24 mouse cellular contexts compared by ENCODE assay signal in genomic region chr11:73052795-73053194, GRCm38 (mm10). TPM values are rescaled to one million over a fixed set of nuclear protein-coding genes. Genes with fewer than 3 reads are reported as not detected.
A peak's percentile ranks its signal among the peaks of the same experiment; 100 is the strongest.
DNase-seq lines count a peak whose midpoint lies in the region; ATAC-seq and TF ChIP-seq lines count a peak whose summit lies in the region.
"Had no signal": no experiment of that assay in that cellular context is flagged by ENCODE, and none has a peak within 500 bp of the region (broad histone marks: within the 10 kb centered on the region; RNA-seq: fewer than 3 reads in every experiment).

No protein-coding gene starts in this region.

- peaks cover 18% of the 10 kb centered on the region for H3K79me2 ChIP-seq in MEL (ENCODE audit: control insufficient read depth, insufficient read depth, low read length, poor library complexity)

- DNase-seq in heart, postnatal 14 days: no peak
- DNase-seq in G1E (ENCODE audit: low spot score) (no peak), MEL (ENCODE audit: low read depth, low spot score) (peak; percentile 87)
- no peak for DNase-seq in left cerebral cortex, adult 2 months (ENCODE audit: extremely low spot score in 1 of 2, low spot score in 2 of 2)
- DNase-seq in left cerebral cortex, postnatal 36 days (ENCODE audit: low spot score in 2 of 2): no peak
- DNase-seq: adrenal gland, adult 2 months; adrenal gland, postnatal 14 days; cerebellum, adult 11-12 months; cerebellum, adult 8-10 months; cerebellum, postnatal 10 days; gastrocnemius, postnatal 10 days; gastrocnemius, postnatal 36 days; heart, adult 2 months; heart, postnatal 36 days; kidney, adult 11 months had no signal

- intact Hi-C loops in heart, postnatal 14 days (cut with DNase I): no loop called here
- intact Hi-C loops in left cerebral cortex, adult 2 months (cut with DNase I): no loop called here
- intact Hi-C loops in left cerebral cortex, postnatal 36 days (cut with DNase I): no loop called here

- no peak overlapping the region for H3K4me3 ChIP-seq in heart, embryonic 14.5 days (ENCODE audit: control insufficient read depth in 1 of 2, insufficient read depth in 1 of 2, low read depth in 1 of 2, low read length in 2 of 2)
- H3K4me3 ChIP-seq in G1E (ENCODE audit: low read depth, low read length) (no peak overlapping the region), MEL (ENCODE audit: control insufficient read depth in 1 of 2, insufficient read depth in 1 of 2, low read depth in 2 of 2, low read length in 2 of 2) (no peak overlapping the region)
- H3K4me3 ChIP-seq in left cerebral cortex, adult 2 months: no peak overlapping the region
- H3K4me3 ChIP-seq: forebrain, embryonic 10.5 days; forebrain, embryonic 13.5 days; heart, adult 2 months; hindbrain, embryonic 10.5 days; hindbrain, embryonic 13.5 days; intestine, embryonic 15.5 days had no signal

- TF ChIP-seq RAD21 in MEL (IDR thresholded peaks at IDR 0.05; ENCODE audit: low read depth, low read length): no peak

- no peak for TF ChIP-seq POLR2A in MEL (IDR thresholded peaks at IDR 0.05; ENCODE audit: control insufficient read depth in 1 of 2, insufficient read depth in 1 of 2, low read depth in 1 of 2, low read length in 2 of 2, poor library complexity in 1 of 2)

- H3K27ac ChIP-seq in heart, embryonic 14.5 days (replicated peaks in 1 of 2; ENCODE audit: control insufficient read depth in 1 of 2, insufficient read depth in 1 of 2, low read depth in 2 of 2, low read length in 2 of 2): 0 out of 4 replicates have a peak overlapping the region, but pooled peaks of 1 of the 2 experiments have one; percentile 2
- H3K27ac ChIP-seq in MEL (ENCODE audit: control insufficient read depth, low read depth, low read length): peak overlapping the region; percentile 65
- H3K27ac ChIP-seq in left cerebral cortex, adult 2 months: no peak overlapping the region
- H3K27ac ChIP-seq: forebrain, embryonic 10.5 days; forebrain, embryonic 13.5 days; heart, adult 2 months; hindbrain, embryonic 10.5 days; hindbrain, embryonic 13.5 days; intestine, embryonic 15.5 days had no signal

- TF ChIP-seq CTCF in G1E (IDR thresholded peaks at IDR 0.05; ENCODE audit: low read depth, low read length): no peak
- no peak for TF ChIP-seq CTCF in MEL (IDR thresholded peaks at IDR 0.05 in 2 of 3, conservative IDR thresholded peaks at IDR 0.05 in 1 of 3; ENCODE audit: control insufficient read depth in 1 of 3, insufficient read depth in 1 of 3, low read depth in 2 of 3, low read length in 3 of 3, poor library complexity in 1 of 3, severe bottlenecking in 1 of 3)
- no peak for TF ChIP-seq CTCF in left cerebral cortex, adult 2 months (IDR thresholded peaks at IDR 0.05)

- no peaks in the 10 kb centered on the region for H3K27me3 ChIP-seq in heart, embryonic 14.5 days (ENCODE audit: control insufficient read depth, insufficient read depth, low read length)
- H3K27me3 ChIP-seq in G1E (ENCODE audit: insufficient read depth, low read length) (no peaks in the 10 kb centered on the region), MEL (ENCODE audit: control insufficient read depth in 1 of 2, insufficient read depth in 2 of 2, low read length in 2 of 2) (no peaks in the 10 kb centered on the region)
- H3K27me3 ChIP-seq: forebrain, embryonic 13.5 days; hindbrain, embryonic 13.5 days; intestine, embryonic 15.5 days had no signal

- peak overlapping the region; percentile 38; the same call in 1 of the 2 replicates for H3K9ac ChIP-seq in heart, embryonic 14.5 days (ENCODE audit: low read length)
- H3K9ac ChIP-seq in MEL (ENCODE audit: control insufficient read depth, low read depth, low read length, poor library complexity, severe bottlenecking): no peak overlapping the region
- H3K9ac ChIP-seq: forebrain, embryonic 13.5 days; hindbrain, embryonic 13.5 days; intestine, embryonic 15.5 days had no signal

- H3K36me3 ChIP-seq in heart, embryonic 14.5 days (ENCODE audit: control insufficient read depth, insufficient read depth, low read length): peaks cover 78% of the 10 kb centered on the region
- H3K36me3 ChIP-seq in G1E (replicated peaks): peaks cover 67% of the 10 kb centered on the region
- H3K36me3 ChIP-seq in MEL (ENCODE audit: control insufficient read depth in 1 of 2, insufficient read depth in 2 of 2, low read length in 2 of 2): peaks cover 11 to 32% of the 10 kb centered on the region in 2 experiments

- 47% methylated on average over 1 of the region's 1 CpGs for WGBS in heart, embryonic 14.5 days

- H3K9me3 ChIP-seq in heart, embryonic 14.5 days (ENCODE audit: control insufficient read depth, low read length): no peaks in the 10 kb centered on the region
- H3K9me3 ChIP-seq in G1E (replicated peaks) (no peaks in the 10 kb centered on the region), MEL (replicated peaks; ENCODE audit: insufficient read depth, low read length) (no peaks in the 10 kb centered on the region)
- H3K9me3 ChIP-seq: forebrain, embryonic 10.5 days; forebrain, embryonic 13.5 days; hindbrain, embryonic 10.5 days; hindbrain, embryonic 13.5 days; intestine, embryonic 15.5 days had no signal

- H3K4me2 ChIP-seq in heart, embryonic 14.5 days (ENCODE audit: low read length): peak overlapping the region; percentile 37; the same call in 1 of the 2 replicates
- H3K4me2 ChIP-seq: forebrain, embryonic 13.5 days; hindbrain, embryonic 13.5 days; intestine, embryonic 15.5 days had no signal

- no peak for ATAC-seq in heart, embryonic 14.5 days (ENCODE audit: insufficient number of reproducible peaks, insufficient read depth, low FRiP score, low read depth)
- peak; percentile 41; the same call in 1 of the 2 replicates for ATAC-seq in G1E (ENCODE audit: extremely low read depth, insufficient number of reproducible peaks, low FRiP score, poor library complexity, severe bottlenecking)
- ATAC-seq: CD4-positive, CD25-positive, alpha-beta regulatory T cell, adult 4 months; forebrain, embryonic 13.5 days; forebrain, embryonic 16.5 days; hindbrain, embryonic 16.5 days; intestine, embryonic 15.5 days had no signal

- H3K4me1 ChIP-seq in heart, embryonic 14.5 days (ENCODE audit: control insufficient read depth in 2 of 2, insufficient read depth in 2 of 2, low read length in 2 of 2): peaks cover 0 to 22% of the 10 kb centered on the region in 2 experiments; a peak in 3 of 4 replicates
- H3K4me1 ChIP-seq in G1E (ENCODE audit: insufficient read depth, low read depth, low read length): peaks cover 85% of the 10 kb centered on the region
- H3K4me1 ChIP-seq in MEL (ENCODE audit: control insufficient read depth in 1 of 2, insufficient read depth in 2 of 2, low read length in 2 of 2): peaks cover 15 to 18% of the 10 kb centered on the region in 2 experiments

- TF ChIP-seq EP300 in MEL (IDR thresholded peaks at IDR 0.05; ENCODE audit: low read depth in 1 of 2, low read length in 2 of 2): peak; percentile 88 to 90

TF ChIP-seq in MEL, 35 proteins besides CTCF, POLR2A, EP300 and RAD21 (continues in another document):
- TF ChIP-seq MAZ (IDR thresholded peaks at IDR 0.05; ENCODE audit: low read depth, low read length) (0 out of 2 replicates have a peak, but pooled peaks have one; percentile 25), NRF1 (IDR thresholded peaks at IDR 0.05; ENCODE audit: insufficient read depth, low read depth, low read length, poor library complexity, severe bottlenecking) (no peak), MXI1 (IDR thresholded peaks at IDR 0.05; ENCODE audit: low read depth, low read length) (no peak; the same call in 1 of the 2 replicates), TAL1 (IDR thresholded peaks at IDR 0.05; ENCODE audit: low read length) (peak; percentile 48)

RNA-seq across cellular contexts. Expression of gene Ncbp3, which starts 5.2 kb away (rescaled TPM):
- 9.5 and 10.3 TPM in 2 replicates for polyA plus RNA-seq in heart, embryonic 14.5 days (2014; fragmentation: Nextera tagmentation; extraction: Ambion mirVana)
- total RNA-seq in heart, postnatal 14 days (2021): 1 to 10 TPM; 7.6 to 7.8 TPM
- total RNA-seq in G1E (2014; fragmentation: Nextera tagmentation) (23.9 and 25.0 TPM in 2 replicates), G1E (2017) (20.0 and 24.2 TPM in 2 replicates), MEL (2012; rRNA removed) (9.3 and 9.6 TPM in 2 replicates)
- polyA plus RNA-seq in G1E (2012) (11.2 and 13.3 TPM in 2 replicates), MEL (2012; ENCODE audit: insufficient read depth in 1 of 2, insufficient read length in 2 of 2, low read depth in 1 of 2, low replicate concordance in 2 of 2, missing spikeins in 1 of 2) (1 to 10 TPM in 1 of 2 experiments, not detected in 1; 8.4 TPM)
- 10 to 100 TPM; 10.3 to 10.7 TPM for total RNA-seq in left cerebral cortex, adult 2 months (2021)
- 10 to 100 TPM in 1 of 2 experiments, 1 to 10 TPM in 1; 7.5 to 10.6 TPM for total RNA-seq in left cerebral cortex, postnatal 36 days (2021)

RNA-seq across cellular contexts. Expression of gene Camkk1, which starts 34.0 kb away (rescaled TPM):
- polyA plus RNA-seq in heart, embryonic 14.5 days (2014; fragmentation: Nextera tagmentation; extraction: Ambion mirVana): 0.81 and 1.2 TPM in 2 replicates
- 1 to 10 TPM; 1.4 to 1.8 TPM for total RNA-seq in heart, postnatal 14 days (2021)
- total RNA-seq in G1E (2014; fragmentation: Nextera tagmentation) (1.9 and 4.2 TPM in 2 replicates), G1E (2017) (13.1 and 13.8 TPM in 2 replicates), MEL (2012; rRNA removed) (5.3 and 5.8 TPM in 2 replicates)
- polyA plus RNA-seq in G1E (2012) (8.9 and 9.9 TPM in 2 replicates), MEL (2012; ENCODE audit: insufficient read depth in 1 of 2, insufficient read length in 2 of 2, low read depth in 1 of 2, low replicate concordance in 2 of 2, missing spikeins in 1 of 2) (1 to 10 TPM in 1 of 2 experiments, not detected in 1; 6.6 TPM)
- 100 to 1,000 TPM; 118 to 126 TPM for total RNA-seq in left cerebral cortex, adult 2 months (2021)
- total RNA-seq in left cerebral cortex, postnatal 36 days (2021): 100 to 1,000 TPM; 102 to 106 TPM

RNA-seq across cellular contexts. Expression of gene Itgae, which starts 37.6 kb away (rescaled TPM):
- polyA plus RNA-seq in heart, embryonic 14.5 days (2014; fragmentation: Nextera tagmentation; extraction: Ambion mirVana): 0.22 and 0.36 TPM in 2 replicates
- under 1 TPM in 1 of 2 experiments, not detected in 1; 0.20 TPM for total RNA-seq in heart, postnatal 14 days (2021)
- total RNA-seq in G1E (2014; fragmentation: Nextera tagmentation) (0.19 and 0.23 TPM in 2 replicates), G1E (2017) (0.05 and 0.06 TPM in 2 replicates), MEL (2012; rRNA removed) (0.04 and 0.16 TPM in 2 replicates)
- polyA plus RNA-seq in G1E (2012) (0.03 and 0.04 TPM in 2 replicates), MEL (2012; ENCODE audit: insufficient read depth in 1 of 2, insufficient read length in 2 of 2, low read depth in 1 of 2, low replicate concordance in 2 of 2, missing spikeins in 1 of 2) (under 1 TPM in 1 of 2 experiments, not detected in 1; 0.22 TPM)
- total RNA-seq in left cerebral cortex, adult 2 months (2021): not detected
- under 1 TPM; 0.14 to 0.17 TPM for total RNA-seq in left cerebral cortex, postnatal 36 days (2021)

RNA-seq across cellular contexts. Expression of gene P2rx1, which starts 53.9 kb away (rescaled TPM):
- 1.4 and 1.5 TPM in 2 replicates for polyA plus RNA-seq in heart, embryonic 14.5 days (2014; fragmentation: Nextera tagmentation; extraction: Ambion mirVana)
- total RNA-seq in heart, postnatal 14 days (2021): 1 to 10 TPM in 1 of 2 experiments, under 1 TPM in 1; 0.60 to 1.0 TPM
- total RNA-seq in G1E (2014; fragmentation: Nextera tagmentation): 11.4 and 12.0 TPM in 2 replicates
- total RNA-seq in G1E (2017): 46.9 and 53.7 TPM in 2 replicates
- polyA plus RNA-seq in G1E (2012): 11.7 and 14.8 TPM in 2 replicates
- total RNA-seq in MEL (2012; rRNA removed): 3.0 and 3.1 TPM in 2 replicates
- polyA plus RNA-seq in MEL (2012; ENCODE audit: insufficient read depth in 1 of 2, insufficient read length in 2 of 2, low read depth in 1 of 2, low replicate concordance in 2 of 2, missing spikeins in 1 of 2): 1 to 10 TPM in 1 of 2 experiments, not detected in 1; 8.1 TPM
- under 1 TPM; 0.20 to 0.40 TPM for total RNA-seq in left cerebral cortex, adult 2 months (2021)
- total RNA-seq in left cerebral cortex, postnatal 36 days (2021): under 1 TPM; 0.36 to 0.62 TPM

Comparison
In these comparisons a context has a peak if more than half of its experiments do, and no peak if none do; other contexts are left out.
1. RNA of gene Camkk1, which starts 34.0 kb away (total RNA-seq): 118 to 126 TPM in left cerebral cortex, adult 2 months and 102 to 106 TPM in left cerebral cortex, postnatal 36 days; 1.9 to 13.8 TPM in G1E, 5.3 to 5.8 TPM in MEL and 1.4 to 1.8 TPM in heart, postnatal 14 days; every median in the first group is over 4 times any median in the second.